Mouse (Mus musculus) gastrocnemius, adult 8-10 months (tissue): ENCODE measurements around the gene Irak1. TPM values are rescaled to one million over a fixed set of nuclear protein-coding genes. Genes with fewer than 3 reads are reported as not detected.
A peak's percentile ranks its signal among the peaks of the same experiment; 100 is the strongest.

ENCODE experiments used
- DNase-seq, 2 experiments: peaks; one replicate each; pipeline ENCODE4 v3.0.0; 2022; ENCODE audit warnings: low spot score in 2 of 2
- total RNA-seq, 4 experiments: library from RNA; stranded (reverse); gene quantifications; 2 replicates each; pipeline ENCODE4 v1.2.4; 2022

Gene Irak1
- 10 to 100 TPM; 34.9 to 39.0 (median 37.5) TPM for total RNA-seq

- DNase-seq: peak; percentile 43 to 64
Observed at GRCm38 (mm10) chrX:74023188-74024049, at the start of gene Irak1. Irak1 (minus strand) TSS chrX:74023918.

- no peak for DNase-seq
Observed at GRCm38 (mm10) chrX:74070794-74071193, 47.1 kb upstream of the Irak1 start.

GRCm38 (mm10) chrX:74067891-74068290 lies 44.2 kb upstream of the Irak1 start:
- DNase-seq: peak; percentile 59 to 78

GRCm38 (mm10) chrX:74045107-74045506 lies 21.4 kb upstream of the Irak1 start:
- DNase-seq: no peak

GRCm38 (mm10) chrX:74037702-74038375 lies 14.1 kb upstream of the Irak1 start:
- DNase-seq: no peak

GRCm38 (mm10) chrX:74030000-74030399 lies 6.3 kb upstream of the Irak1 start:
- DNase-seq: no peak

GRCm38 (mm10) chrX:74022795-74023187 lies 927 bp downstream of the Irak1 start:
- no peak for DNase-seq

GRCm38 (mm10) chrX:74014597-74014996 lies 9.1 kb downstream of the Irak1 start:
- no peak for DNase-seq

- DNase-seq: no peak
Observed at GRCm38 (mm10) chrX:74008063-74008462, 15.7 kb downstream of the Irak1 start.

GRCm38 (mm10) chrX:74006401-74006800 lies 17.3 kb downstream of the Irak1 start:
- DNase-seq: no peak

- DNase-seq: no peak
Observed at GRCm38 (mm10) chrX:74003644-74004043, 20.1 kb downstream of the Irak1 start.

GRCm38 (mm10) chrX:74001024-74001423 lies 22.7 kb downstream of the Irak1 start:
- DNase-seq: no peak

GRCm38 (mm10) chrX:73998911-73999869 lies 24.5 kb downstream of the Irak1 start:
- no peak for DNase-seq

- DNase-seq: no peak
Observed at GRCm38 (mm10) chrX:73977783-73978182, 45.9 kb downstream of the Irak1 start.

GRCm38 (mm10) chrX:73976283-73976682 lies 47.4 kb downstream of the Irak1 start:
- no peak for DNase-seq

- no peak for DNase-seq
Observed at GRCm38 (mm10) chrX:73972774-73973173, 50.9 kb downstream of the Irak1 start.

GRCm38 (mm10) chrX:73970781-73971180 lies 52.9 kb downstream of the Irak1 start:
- no peak for DNase-seq

- no peak for DNase-seq
Observed at GRCm38 (mm10) chrX:73969729-73970128, 54.0 kb downstream of the Irak1 start.

- DNase-seq: no peak
Observed at GRCm38 (mm10) chrX:73969167-73969566, 54.6 kb downstream of the Irak1 start.

- peak; percentile 75 to 86 for DNase-seq
Observed at GRCm38 (mm10) chrX:73967177-73968075, 56.3 kb downstream of the Irak1 start.
